Mouse (Mus musculus) retina, postnatal 7 days (tissue): ENCODE results near the gene Dclre1b.

ENCODE experiments used
- DNase-seq: peaks from one replicate; pipeline ENCODE4 v3.0.0-alpha.2; 2012; ENCODE audit warnings: low read depth, low spot score

Gene Dclre1b

DNA sequence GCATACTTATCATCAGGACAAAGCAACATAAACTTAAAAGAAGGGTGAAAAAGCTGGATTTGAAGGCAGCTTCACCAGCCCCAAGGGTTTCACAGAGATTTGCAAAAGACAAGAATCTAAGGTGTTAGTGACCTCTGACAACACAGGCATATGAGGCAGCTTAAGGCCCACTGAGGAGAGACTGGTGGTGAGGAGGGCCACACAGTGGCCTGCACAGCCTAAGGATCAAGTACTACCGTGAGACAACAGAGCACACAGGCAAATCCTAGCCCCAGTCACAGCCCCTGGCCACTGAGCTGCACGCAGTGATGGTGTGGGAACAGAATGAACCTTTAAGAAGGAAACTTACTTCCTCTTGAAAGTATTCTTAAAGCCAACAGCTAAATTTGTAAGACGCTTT lies 35.7 kb downstream of the Dclre1b start:
- no peak for DNase-seq

DNA sequence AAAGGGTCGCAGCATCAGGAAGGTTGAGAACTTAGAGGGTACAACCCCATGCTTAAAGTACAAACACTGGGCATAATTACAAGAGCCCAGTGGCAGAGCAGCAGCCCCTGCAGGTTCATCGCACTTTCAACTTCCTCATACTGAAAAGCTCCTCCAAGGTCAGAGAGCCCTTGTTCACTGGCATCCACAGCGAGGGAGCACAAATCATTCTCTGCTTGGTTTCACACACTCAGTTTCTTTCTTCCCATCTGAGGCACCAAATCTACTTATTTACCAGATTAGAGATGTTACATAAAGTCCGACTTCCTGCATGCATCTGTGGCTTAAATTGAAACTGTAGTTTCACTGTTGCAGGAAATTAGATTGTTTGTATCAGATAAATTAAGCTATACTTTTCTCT lies 36.4 kb downstream of the Dclre1b start:
- no peak for DNase-seq

DNA sequence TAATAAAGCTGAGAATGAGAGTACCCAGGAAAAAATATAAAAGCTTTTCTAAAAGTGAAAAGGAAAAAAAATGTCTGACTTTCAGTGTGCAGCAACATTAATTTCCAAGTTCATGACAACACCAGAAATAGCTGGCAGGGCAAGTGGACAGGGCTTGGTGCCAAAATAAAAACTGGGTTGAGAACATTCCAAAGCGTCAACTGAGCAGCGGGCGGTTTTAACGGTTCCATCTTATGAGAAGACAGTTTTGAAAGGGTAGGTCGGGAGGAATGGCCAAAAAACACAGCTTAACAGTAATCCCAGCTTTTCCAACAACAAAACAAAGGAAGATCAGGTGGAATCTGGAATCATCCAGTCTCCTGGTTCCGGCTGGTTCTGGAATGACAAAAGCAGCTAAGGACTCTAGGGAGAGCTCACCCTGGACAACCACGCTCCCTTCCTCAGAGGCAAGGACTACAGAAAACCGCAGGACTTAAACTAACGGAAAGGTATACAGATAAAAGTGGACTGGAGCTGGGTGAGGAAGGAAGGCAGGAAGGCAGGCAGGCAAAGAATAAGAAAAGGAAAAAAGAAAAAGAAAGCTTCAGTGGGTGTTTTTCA lies 37.6 kb downstream of the Dclre1b start:
- peak; percentile 9 for DNase-seq

DNA sequence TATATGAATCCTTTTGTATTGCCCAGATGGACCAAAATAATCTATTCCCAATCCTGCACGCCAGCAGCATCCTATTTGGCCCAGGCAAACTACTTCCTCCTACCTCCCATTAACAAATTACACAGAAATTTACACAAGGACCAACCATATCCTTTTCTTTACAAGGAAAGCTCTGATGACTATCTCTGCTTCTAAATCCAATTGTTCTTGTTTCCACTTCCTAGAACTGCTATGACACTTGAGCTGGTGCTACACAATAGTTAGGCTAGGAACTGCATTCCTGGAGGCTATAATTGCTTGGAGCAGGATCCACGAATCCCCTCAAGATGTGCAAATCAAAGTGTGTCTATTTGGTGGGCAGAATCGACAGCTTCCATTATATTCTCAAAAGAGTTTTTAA lies 42.5 kb downstream of the Dclre1b start:
- DNase-seq, result no peak

GRCm38 (mm10) chr3:103759261-103759970 lies 49.8 kb downstream of the Dclre1b start:
- DNase-seq, result no peak

- DNase-seq, result no peak
Measured at GRCm38 (mm10) chr3:103758456-103758855, 50.8 kb downstream of the Dclre1b start.

DNA sequence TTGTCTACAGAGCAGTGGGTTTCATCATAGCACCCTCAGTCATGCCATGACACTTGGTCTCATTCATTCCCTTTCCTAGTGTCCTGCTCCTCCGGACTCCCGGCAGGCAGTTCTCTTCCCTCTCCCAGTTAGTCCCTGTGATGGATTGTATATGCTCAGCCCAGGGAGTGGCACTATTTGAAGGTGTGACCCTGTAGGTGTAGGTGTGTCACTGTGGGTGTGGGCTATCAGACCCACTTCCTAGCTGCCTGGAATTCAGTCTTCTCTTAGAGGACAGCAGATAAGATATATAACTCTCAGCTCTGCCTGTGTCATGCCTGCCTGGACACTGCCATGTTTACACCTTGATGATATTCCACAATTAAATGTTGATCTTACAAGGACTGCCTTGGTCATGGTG lies 52.3 kb downstream of the Dclre1b start:
- no peak for DNase-seq

DNA sequence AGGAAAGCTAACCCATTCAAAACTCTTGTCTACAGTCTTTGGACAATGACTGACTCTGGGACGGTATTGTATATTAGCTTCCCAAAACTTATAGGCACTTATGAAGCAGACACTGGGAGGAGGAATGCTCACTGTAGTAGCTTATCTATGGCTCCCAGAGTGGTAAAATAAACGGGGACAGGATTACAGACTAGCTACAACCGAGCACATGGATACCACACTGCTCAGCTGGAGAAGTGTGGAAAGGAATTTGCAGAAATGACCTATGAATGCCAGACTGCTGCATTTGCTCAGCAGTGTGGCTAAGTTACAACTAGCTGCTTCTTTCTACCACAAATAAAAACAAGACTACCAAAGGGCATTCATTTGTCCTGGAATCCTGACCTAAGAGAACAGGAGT lies 53.9 kb downstream of the Dclre1b start:
- DNase-seq, result no peak

DNA sequence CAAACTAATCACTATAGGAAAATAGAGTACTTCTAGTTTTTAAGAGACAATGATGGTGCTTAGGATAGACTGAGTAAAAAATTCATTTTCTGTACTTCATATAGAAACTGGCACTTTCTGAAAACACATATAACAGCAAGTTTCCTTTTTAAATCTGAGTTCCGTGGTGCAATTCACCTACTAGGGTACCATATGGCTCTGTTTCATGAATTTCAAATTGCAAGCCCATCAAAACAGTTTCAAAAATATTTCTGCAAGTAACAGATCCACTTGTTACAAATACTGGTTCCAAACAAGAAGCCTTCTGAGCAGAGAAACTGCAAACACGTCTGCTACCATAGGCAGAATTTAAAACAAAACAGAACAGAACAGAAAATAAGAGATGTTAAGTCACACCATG lies 57.7 kb downstream of the Dclre1b start:
- no peak for DNase-seq
